Mouse (Mus musculus) heart, embryonic 15.5 days (tissue): ENCODE data around the gene Fxyd6. TPM values are rescaled to one million over a fixed set of nuclear protein-coding genes. Genes with fewer than 3 reads are reported as not detected.

Experiments
- ATAC-seq: fragments of 200-750 bp; cut with Nextera tagmentation; replicated peaks from 2 replicates; pipeline ENCODE4 v1.8.0; 2017; ENCODE audit warnings: low read depth, moderate TSS enrichment; ENCODE audit not compliant: insufficient number of reproducible peaks, insufficient read depth, low FRiP score
- H3K27ac ChIP-seq: fragments of 300-500 bp; sonication (generic); 2 replicates; pipeline ENCODE4 v1.5.1; 2015; ENCODE audit warnings: mild to moderate bottlenecking, inconsistent platforms
- H3K27me3 ChIP-seq: fragments of 300-500 bp; sonication (generic); 2 replicates; pipeline ENCODE4 v1.6.1; 2015; ENCODE audit warnings: inconsistent platforms
- H3K36me3 ChIP-seq: fragments of 300-500 bp; sonication (generic); 2 replicates; pipeline ENCODE4 v1.6.1; 2015; ENCODE audit warnings: mild to moderate bottlenecking, inconsistent platforms
- H3K4me1 ChIP-seq: fragments of 300-500 bp; sonication (generic); replicated peaks from 2 replicates; pipeline ENCODE4 v1.6.1; 2015; ENCODE audit warnings: inconsistent platforms
- H3K4me2 ChIP-seq: fragments of 300-500 bp; sonication (generic); 2 replicates; pipeline ENCODE4 v1.6.1; 2015; ENCODE audit warnings: inconsistent platforms, mild to moderate bottlenecking, moderate library complexity
- H3K4me3 ChIP-seq: fragments of 300-500 bp; sonication (generic); 2 replicates; pipeline ENCODE4 v1.5.1; 2015; ENCODE audit warnings: mild to moderate bottlenecking, inconsistent platforms
- H3K9ac ChIP-seq: fragments of 300-500 bp; sonication (generic); 2 replicates; pipeline ENCODE4 v1.6.1; 2015; ENCODE audit warnings: mild to moderate bottlenecking, inconsistent platforms
- H3K9me3 ChIP-seq: fragments of 300-500 bp; sonication (generic); replicated peaks from 2 replicates; pipeline ENCODE4 v1.6.1; 2016; ENCODE audit warnings: inconsistent platforms
- WGBS: fragments of 180-500 bp; shearing (Covaris S2); methylation state at CpG from one replicate; pipeline ENCODE4 v1.1.7; 2015; ENCODE audit warnings: mixed read lengths; 5-methylcytosine and 5-hydroxymethylcytosine counted together
- polyA plus RNA-seq: library from polyadenylated mRNA; unstranded; fragments of >200 nt; fragmentation: Nextera tagmentation; extraction: Ambion mirVana; gene quantifications from 2 replicates; pipeline ENCODE4 v1.2.1, GENCODE M21; 2015

The Fxyd6 gene
- polyA plus RNA-seq, 1 experiment from 2014 or later: 37.6 TPM

DNA sequence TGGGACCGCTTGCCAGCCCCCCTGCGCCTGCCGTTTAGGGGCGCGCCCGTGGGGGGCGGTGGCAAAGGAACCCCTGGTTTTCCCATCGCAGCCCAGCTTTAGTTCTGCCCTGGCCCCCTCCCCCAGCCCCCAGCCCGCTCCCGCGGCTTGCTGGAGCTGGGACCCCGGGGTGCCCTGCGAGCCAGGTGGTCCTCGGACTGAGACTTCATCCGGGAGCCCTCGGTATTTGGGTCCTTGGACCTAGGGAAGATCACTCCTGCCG is 60.6 kb downstream of the Fxyd6 start:
- no peak overlapping the region for H3K9ac ChIP-seq
- ATAC-seq: no peak

GRCm38 (mm10) chr9:45431150-45431549 is 61.2 kb downstream of the Fxyd6 start:
- Histone ChIP-seq H3K27me3 (peaks cover 67% of the 10 kb centered on the region), H3K4me2 (peak overlapping the region; percentile 70), H3K9ac (no peak overlapping the region), H3K36me3 (no peaks in the 10 kb centered on the region), H3K27ac (no peak overlapping the region), H3K4me1 (peaks cover 16% of the 10 kb centered on the region), H3K4me3 (peak overlapping the region; percentile 45), H3K9me3 (no peaks in the 10 kb centered on the region)
- ATAC-seq: no peak
- 5% methylated on average over 26 of the region's 26 CpGs for WGBS

More for the DNA sequence above, 60.6 kb downstream of the Fxyd6 start:
- H3K27me3 ChIP-seq: peaks cover 67% of the 10 kb centered on the region
- WGBS: 2% methylated on average over 15 of the region's 17 CpGs
- H3K4me2 ChIP-seq: peak overlapping the region; percentile 70
- H3K4me3 ChIP-seq: peak overlapping the region; percentile 45
- H3K4me1 ChIP-seq: peaks cover 16% of the 10 kb centered on the region
- no peaks in the 10 kb centered on the region for H3K9me3 ChIP-seq
- H3K36me3 ChIP-seq: no peaks in the 10 kb centered on the region
- no peak overlapping the region for H3K27ac ChIP-seq

DNA sequence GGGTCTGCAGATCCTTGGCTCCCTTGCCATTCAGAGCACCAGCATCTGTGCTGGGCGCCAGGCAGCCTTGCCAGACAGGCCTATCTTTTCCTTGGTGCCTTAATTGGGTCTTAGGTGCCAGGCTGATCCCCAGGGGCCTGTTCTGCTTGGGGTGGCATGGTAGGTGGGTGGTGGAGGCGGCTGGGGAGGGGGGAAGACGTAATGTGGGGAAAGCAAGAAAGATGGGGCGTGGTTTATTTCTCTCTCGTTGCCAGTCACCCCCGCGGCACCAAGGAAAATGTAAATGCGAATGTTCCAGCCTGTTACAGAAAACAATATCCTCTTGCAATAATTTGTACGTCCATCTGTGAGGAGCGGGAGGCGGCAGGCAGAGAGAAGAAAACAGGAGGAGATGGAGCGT is 62.7 kb downstream of the Fxyd6 start:
- H3K9me3 ChIP-seq: no peaks in the 10 kb centered on the region
- ATAC-seq: no peak
- peaks cover 16% of the 10 kb centered on the region for H3K4me1 ChIP-seq
- H3K4me2 ChIP-seq: no peak overlapping the region
- H3K9ac ChIP-seq: no peak overlapping the region
- no peak overlapping the region for H3K27ac ChIP-seq
- WGBS: 72% methylated on average over 12 of the region's 12 CpGs
- H3K36me3 ChIP-seq: no peaks in the 10 kb centered on the region
- peaks cover 64% of the 10 kb centered on the region for H3K27me3 ChIP-seq
- H3K4me3 ChIP-seq: no peak overlapping the region

- H3K4me3 ChIP-seq: no peak overlapping the region
- no peak overlapping the region for H3K9ac ChIP-seq
- no peaks in the 10 kb centered on the region for H3K36me3 ChIP-seq
- peaks cover 16% of the 10 kb centered on the region for H3K4me1 ChIP-seq
- H3K27ac ChIP-seq: no peak overlapping the region
- H3K4me2 ChIP-seq: no peak overlapping the region
- peaks cover 64% of the 10 kb centered on the region for H3K27me3 ChIP-seq
- 81% methylated on average over 9 of the region's 9 CpGs for WGBS
- ATAC-seq: no peak
- no peaks in the 10 kb centered on the region for H3K9me3 ChIP-seq
These were observed 63.1 kb downstream of the Fxyd6 start for GRCm38 (mm10) chr9:45433119-45433518.

DNA sequence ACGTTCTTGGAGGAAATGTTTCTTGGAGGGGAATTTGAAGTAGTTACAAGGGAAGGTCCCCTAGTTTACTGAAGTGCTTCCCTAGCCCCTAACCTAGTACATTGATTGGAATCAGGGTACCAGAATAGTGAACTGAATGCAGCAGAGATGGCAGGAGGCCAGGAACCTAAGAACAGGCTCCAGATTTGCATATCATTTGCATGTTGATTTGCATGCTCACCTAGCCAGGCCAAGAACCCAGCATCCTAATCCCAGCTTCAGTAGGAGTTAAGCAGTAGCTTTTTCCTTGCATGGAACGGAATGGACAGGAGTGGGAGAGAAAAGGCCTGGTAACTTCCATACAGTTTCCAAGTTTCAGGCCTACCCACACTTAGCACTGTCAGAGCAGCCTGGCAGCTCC is 64.2 kb downstream of the Fxyd6 start:
- Histone ChIP-seq H3K4me1 (peaks cover 16% of the 10 kb centered on the region), H3K27me3 (peaks cover 59% of the 10 kb centered on the region), H3K4me3 (no peak overlapping the region), H3K36me3 (no peaks in the 10 kb centered on the region), H3K9me3 (no peaks in the 10 kb centered on the region), H3K9ac (no peak overlapping the region), H3K27ac (no peak overlapping the region), H3K4me2 (no peak overlapping the region)
- 82% methylated on average over 2 of the region's 2 CpGs for WGBS
- no peak for ATAC-seq

DNA sequence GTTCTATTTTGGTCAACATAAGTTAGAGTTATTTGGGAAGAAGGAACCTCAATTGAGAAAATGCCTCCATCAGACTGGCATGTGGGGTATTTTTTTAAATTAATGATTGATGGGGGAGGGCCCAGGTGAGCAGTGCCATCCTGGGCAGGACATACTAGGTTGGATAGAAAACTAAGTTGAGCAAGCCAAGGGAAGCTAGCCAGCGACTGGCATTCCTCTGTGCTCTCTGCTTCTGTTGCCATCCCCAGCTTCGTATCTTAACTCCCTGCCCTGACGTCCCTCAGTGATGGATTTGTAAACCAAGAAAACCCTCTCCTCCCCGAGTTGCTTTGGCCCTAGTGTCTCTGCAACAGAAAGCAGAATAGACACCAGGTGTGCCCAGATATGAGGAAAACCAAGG is 69.0 kb downstream of the Fxyd6 start:
- Histone ChIP-seq H3K9ac (no peak overlapping the region), H3K4me2 (no peak overlapping the region), H3K27ac (no peak overlapping the region), H3K4me3 (no peak overlapping the region), H3K27me3 (peaks cover 36% of the 10 kb centered on the region), H3K4me1 (no peaks in the 10 kb centered on the region), H3K36me3 (no peaks in the 10 kb centered on the region), H3K9me3 (no peaks in the 10 kb centered on the region)
- no peak for ATAC-seq
- WGBS: 64% methylated on average over 4 of the region's 4 CpGs

- Histone ChIP-seq H3K9ac (no peak overlapping the region), H3K36me3 (no peaks in the 10 kb centered on the region), H3K27ac (no peak overlapping the region), H3K4me3 (no peak overlapping the region), H3K27me3 (peaks cover 27% of the 10 kb centered on the region), H3K4me1 (no peaks in the 10 kb centered on the region), H3K4me2 (no peak overlapping the region), H3K9me3 (no peaks in the 10 kb centered on the region)
- no peak for ATAC-seq
- WGBS: 68% methylated on average over 16 of the region's 16 CpGs
These were observed 70.2 kb downstream of the Fxyd6 start for GRCm38 (mm10) chr9:45440083-45440784.

DNA sequence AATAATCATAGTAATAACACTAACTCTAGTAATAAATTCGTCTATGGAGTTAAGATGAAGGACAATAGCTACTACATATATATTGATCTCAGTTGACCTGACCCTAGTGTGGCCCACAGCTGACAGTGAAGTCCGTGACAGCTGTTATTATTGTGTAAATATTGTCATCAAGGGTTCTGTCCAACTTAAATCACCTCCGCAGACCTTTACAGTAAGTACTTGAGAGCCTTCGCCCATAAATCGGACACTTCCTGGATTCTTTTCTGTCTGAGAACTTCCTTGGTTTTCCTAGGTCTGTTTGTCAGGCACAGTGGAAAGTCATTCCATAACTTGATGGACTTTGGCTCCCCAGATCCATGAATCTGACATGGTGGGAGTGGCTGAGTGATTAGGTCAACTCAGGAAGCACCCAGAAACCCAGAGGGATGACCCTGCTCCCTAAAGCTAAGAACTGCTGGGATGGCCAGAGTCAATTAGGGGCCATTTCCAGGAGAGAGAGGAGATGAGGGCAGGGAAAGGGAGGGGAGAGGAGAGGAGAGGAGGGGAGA is 74.3 kb downstream of the Fxyd6 start:
- Histone ChIP-seq H3K27me3 (peaks cover 45% of the 10 kb centered on the region), H3K4me3 (no peak overlapping the region), H3K36me3 (no peaks in the 10 kb centered on the region), H3K27ac (no peak overlapping the region), H3K4me1 (no peaks in the 10 kb centered on the region), H3K4me2 (no peak overlapping the region), H3K9me3 (no peaks in the 10 kb centered on the region), H3K9ac (no peak overlapping the region)
- no peak for ATAC-seq
- 75% methylated on average over 5 of the region's 5 CpGs for WGBS

Other genes with a start within 250 kb of the Fxyd6 start
- 0.16 and 1.2 TPM in 2 replicates for gene Scn4b, start 231.8 kb upstream of the Fxyd6 start, polyA plus RNA-seq
- gene BC049352, start 188.2 kb upstream of the Fxyd6 start, polyA plus RNA-seq: not detected in 2 replicates
- gene Tmprss4, start 166.1 kb upstream of the Fxyd6 start, polyA plus RNA-seq: 0.21 and 0.85 TPM in 2 replicates
- gene Il10ra, start 101.0 kb upstream of the Fxyd6 start, polyA plus RNA-seq: 0.84 and 1.7 TPM in 2 replicates
- 0.09 and 0.30 TPM in 2 replicates for gene Tmprss13, start 51.1 kb upstream of the Fxyd6 start, polyA plus RNA-seq
- 1.5 and 1.9 TPM in 2 replicates for gene Fxyd2, start 29.5 kb downstream of the Fxyd6 start, polyA plus RNA-seq
- 0.23 and 0.29 TPM in 2 replicates for gene Dscaml1, start 56.4 kb downstream of the Fxyd6 start, polyA plus RNA-seq